Mouse (Mus musculus) activated CD4-positive, CD25-positive, alpha-beta regulatory T cell (primary cell): ENCODE measurements around the gene Kcnh4. TPM values are rescaled to one million over a fixed set of nuclear protein-coding genes. Genes with fewer than 3 reads are reported as not detected.

ENCODE experiments used
- polyA plus RNA-seq, 2 experiments: library from polyadenylated mRNA; unstranded; fragments of 100-300 nt; shearing (Covaris generic); gene quantifications; one replicate each; pipeline ENCODE4 v1.2.1; 2017

Kcnh4 gene
- under 1 TPM in 1 of 2 experiments, not detected in 1; 0.04 TPM for polyA plus RNA-seq

DNA sequence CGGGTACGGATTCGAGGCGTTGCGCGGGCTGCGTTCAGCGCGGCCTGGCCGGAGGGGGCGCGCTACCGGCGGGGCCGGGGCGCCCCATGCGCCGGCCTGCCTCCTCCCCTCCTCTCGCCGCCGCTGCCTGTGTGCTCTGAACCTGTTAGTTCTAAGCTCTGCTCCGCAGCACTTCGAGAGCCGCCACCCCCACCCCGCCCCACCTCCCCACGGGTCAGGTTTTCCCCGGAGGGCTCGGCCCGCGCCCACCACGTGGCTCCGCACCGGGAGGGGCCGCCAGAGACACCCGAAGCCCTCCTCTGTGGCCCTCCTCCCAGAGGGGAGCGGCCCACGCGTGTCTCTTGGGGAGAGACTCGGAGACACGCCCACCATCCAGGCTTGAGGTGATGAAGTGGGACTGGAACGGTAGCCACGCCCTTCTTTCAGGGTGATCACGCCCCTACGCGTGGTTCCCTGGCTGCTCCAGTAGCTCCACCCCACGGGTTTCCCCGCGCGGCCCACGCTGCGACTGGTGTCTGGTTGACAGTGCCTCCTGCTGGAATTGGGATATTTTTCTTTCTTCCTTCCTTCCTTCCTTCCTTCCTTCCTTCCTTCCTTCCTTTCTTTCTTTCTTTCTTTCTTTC, at the start of gene Kcnh4:
Kcnh4 (minus strand) TSS at position 332 of the 623 bp plus-strand sequence.

DNA sequence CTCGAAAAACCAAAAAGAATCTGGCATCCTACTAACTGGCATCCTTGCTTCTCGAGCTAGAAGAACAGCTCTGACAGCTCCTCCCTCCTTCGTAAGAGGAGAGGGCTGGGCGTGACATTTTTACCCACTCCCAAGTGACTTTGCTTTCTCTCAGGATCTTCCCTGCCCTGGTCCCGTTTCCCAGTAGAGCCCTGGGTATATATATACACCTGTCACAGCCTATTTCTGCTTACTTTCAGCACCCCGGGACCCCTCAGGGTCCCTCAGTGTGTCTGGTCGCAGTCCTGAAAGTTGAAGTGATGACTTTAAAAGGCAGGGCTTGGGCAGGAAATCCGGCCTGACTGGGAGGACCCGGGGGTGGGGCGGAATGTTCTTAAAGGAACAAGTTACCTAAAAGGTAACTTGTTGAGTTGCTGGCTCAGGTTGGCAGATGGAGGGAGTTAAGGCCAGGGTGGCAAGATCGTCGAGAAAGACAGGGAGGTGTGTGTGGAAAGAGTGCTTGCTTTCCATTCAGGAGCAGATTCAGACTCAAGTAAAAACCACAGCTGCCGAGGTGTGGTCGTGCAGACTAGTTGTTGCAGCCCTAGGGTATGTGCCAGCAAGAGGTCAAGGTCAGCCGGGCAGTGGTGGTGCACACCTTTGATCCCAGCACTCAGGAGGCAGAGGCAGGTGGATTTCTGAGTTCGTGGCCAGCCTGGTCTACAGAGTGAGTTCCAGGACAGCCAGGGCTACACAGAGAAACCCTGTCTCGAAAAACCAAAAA, 11.1 kb upstream of the Kcnh4 start, which contains the start of gene Ghdc:
Ghdc (minus strand) TSS at position 312 of the 763 bp plus-strand sequence.

DNA sequence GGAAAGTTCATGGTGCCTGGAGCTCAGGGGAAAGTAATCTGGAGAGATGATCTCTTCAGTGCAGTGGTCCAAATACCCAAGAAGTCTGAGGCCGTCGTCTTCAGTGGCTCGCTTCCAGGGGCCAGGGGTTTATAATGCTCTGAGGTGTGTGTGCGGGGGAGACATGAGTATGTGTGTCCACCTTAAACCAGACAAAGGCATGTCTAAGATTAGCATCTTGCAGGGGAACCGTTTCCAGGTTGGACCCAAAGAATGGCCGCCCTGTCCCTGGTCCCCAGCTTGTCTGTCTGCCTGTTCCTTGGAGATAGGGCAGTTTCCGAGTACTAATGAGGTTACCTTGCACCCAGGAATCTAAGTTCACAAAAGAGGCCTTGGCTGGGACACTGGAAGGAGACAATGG, 3.1 kb upstream of the Kcnh4 start, which contains the start of gene Hcrt:
Hcrt (minus strand) TSS at position 101 of the 400 bp plus-strand sequence.

DNA sequence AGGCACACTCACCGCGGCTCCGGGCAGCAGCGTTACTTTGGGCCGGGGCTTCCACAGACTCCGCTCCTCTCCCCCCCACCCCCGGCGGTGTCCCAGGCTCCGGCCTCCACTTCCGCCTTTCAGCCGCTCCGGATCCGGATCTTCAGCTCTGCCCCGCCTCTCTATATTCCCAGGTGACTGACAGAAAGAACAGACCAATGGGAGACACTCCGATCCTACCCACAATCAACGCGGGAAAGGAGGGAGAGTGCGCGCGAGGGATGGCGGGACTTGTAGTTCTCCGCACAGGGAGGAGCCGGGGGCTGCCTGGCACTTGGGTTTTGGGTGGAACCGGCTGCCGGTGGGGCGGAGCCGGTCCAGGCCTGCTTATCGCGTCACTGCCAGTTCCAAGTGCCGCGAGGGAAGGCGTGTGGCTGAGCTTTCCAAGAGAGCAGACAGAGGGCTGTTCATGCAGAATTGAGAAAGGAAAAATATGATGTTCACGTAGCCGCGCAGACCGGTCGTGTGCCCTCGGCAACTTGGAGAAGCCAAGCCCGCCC, 21.6 kb downstream of the Kcnh4 start, which contains the start of gene Rab5c:
Rab5c (minus strand) TSS at position 150 of the 539 bp plus-strand sequence.

DNA sequence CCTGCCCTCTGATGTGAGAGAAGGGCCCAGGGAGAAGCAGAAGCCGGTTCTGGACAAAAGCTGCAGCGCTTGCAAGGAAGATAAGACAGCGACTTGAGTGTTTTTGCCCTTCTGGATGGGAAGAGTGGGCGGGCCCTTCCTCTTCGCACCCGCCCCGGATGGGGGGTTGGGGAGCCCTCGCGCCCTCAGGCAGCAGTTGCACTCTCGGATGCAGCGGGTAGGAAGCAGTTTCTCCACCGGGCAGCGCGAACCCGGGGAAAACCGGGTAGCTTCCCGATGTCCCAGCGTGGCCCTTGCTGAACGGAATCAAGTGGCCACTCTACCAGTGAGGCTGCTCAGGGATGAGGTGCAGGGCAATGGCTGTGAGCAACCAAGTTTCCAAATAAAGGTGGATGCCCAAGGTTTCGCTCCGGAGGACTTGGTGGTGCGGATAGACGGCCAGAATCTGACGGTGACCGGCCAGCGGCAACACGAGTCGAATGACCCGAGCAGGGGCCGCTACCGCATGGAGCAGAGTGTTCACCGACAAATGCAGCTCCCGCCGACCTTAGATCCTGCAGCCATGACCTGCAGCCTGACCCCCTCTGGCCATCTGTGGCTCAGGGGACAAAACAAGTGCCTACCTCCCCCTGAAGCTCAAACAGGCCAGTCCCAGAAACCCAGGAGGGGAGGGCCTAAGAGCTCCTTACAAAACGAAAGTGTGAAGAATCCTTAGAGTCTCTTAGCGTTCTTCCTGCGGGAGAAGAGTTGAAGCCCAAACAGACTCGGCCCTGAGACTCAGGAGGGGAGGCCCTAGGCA, 45.8 kb downstream of the Kcnh4 start, which contains the start of gene Hspb9:
Hspb9 (plus strand) TSS at position 116 of the 799 bp plus-strand sequence.

DNA sequence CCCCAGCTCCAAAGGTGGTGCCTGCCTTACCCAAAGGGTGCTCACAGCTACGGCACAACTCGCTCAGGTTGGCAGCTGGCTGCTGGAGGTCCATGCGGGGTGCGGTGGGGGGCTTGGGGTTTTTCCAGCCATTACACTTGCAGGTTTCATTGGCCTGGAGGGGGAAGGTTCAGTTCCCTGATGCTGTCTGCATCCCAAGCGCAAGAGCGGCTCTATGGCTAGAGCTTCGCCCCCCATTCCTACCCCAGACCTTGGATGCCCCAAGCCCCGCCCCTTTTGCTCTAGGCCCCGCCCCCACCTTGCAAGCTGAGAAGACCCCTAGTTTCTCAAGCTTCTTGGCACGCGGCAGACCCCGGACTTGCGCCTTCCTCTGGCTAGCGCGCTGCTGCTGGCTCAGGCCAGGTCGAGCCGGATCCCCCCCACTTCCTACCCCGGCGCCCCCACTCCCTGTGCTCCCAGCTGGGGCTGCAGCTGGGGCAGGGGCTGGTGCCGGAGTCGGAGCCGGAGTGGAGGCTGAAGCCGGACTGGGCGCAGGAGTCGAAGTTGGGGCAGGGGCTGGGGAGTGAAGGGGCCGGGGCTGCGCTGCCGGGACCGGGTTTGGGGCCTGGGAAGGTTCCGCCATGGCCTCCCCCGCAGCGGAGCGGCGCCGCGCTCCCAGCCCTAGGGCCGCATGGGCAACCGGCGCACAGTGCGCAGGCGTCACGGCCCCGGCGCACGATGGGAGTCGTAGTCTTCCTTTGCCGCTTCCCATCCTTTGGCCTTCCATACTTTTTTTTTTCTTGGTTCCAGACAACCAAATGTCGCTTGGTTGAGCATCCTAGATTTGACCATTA, 47.7 kb downstream of the Kcnh4 start, which contains the start of gene Kat2a:
Kat2a (minus strand) TSS at position 683 of the 833 bp plus-strand sequence.

DNA sequence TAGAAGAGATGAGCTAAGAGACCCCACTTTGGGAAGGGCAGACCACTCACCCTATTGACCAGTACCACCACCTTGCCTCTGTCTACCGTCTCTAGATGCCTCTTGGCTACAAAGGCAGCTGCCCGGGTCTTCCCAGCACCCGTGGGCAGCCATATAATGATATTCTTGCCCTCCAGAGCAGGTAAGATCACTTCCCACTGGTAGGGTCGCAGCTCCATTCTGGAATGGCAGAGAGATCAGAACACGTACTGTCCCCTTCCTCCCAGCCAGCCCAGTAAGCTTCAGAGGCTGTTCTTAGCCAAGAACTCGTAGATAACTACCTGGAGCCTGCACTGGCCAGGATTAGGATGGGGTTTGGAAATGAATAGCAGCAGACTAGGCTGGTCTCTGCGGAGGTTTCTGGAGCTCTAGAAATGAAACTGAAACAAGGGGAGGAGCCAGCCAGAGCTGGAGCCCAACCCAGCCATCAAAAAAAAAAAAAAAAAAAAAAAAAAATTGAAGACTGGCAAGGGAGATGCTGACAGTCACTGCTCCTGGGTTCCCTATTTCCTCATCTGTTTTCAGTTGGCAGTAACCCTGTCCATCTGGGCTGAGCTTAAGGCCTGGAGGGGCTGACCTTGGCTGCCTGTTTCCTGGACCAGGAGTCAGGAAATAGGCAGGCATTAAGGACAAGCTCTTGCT, 55.8 kb downstream of the Kcnh4 start, which contains the start of gene Dhx58:
Dhx58 (minus strand) TSS at position 421 of the 681 bp plus-strand sequence.

DNA sequence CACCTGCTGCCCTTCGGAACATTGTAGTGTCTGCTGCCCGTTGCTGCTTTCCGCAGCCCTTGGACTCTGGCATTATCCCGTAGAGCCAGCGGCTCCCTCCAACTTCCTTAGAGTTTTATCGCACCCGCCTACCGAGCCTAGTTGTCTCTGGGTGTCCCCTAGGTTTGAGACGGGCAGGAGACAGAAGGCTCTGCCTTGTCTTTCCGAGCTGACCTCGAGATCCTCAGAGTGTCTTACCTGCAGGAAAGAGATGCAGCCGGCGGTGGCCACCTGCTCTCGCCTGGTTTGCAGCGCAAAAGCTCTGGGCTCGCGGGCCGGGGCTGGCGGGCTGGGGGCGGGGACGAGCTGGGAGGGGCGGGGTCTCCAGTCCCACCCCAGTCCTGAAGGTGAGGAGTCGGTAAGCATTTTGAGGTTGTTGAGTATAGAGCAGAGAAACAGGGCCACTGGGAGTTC, 67.6 kb downstream of the Kcnh4 start, which contains the start of gene Zfp385c:
Zfp385c (minus strand) TSS at position 292 of the 453 bp plus-strand sequence.

Other genes starting within 250 kb of the Kcnh4 start
- gene Acly, start 231.9 kb downstream of the Kcnh4 start, polyA plus RNA-seq = 100 to 1,000 TPM in 1 of 2 experiments, 10 to 100 TPM in 1; 94.4 to 139 TPM
- 1 to 10 TPM in 1 of 2 experiments, under 1 TPM in 1; 0.16 to 1.3 TPM for gene Ttc25, start 214.3 kb downstream of the Kcnh4 start, polyA plus RNA-seq
- gene Cnp, start 185.0 kb downstream of the Kcnh4 start, polyA plus RNA-seq = 100 to 1,000 TPM; 373 to 396 TPM
- gene Nkiras2, start 140.7 kb downstream of the Kcnh4 start, polyA plus RNA-seq = 10 to 100 TPM; 28.6 to 31.5 TPM
- 100 to 1,000 TPM; 424 to 540 TPM for gene Dnajc7, start 139.8 kb downstream of the Kcnh4 start, polyA plus RNA-seq
- gene Zfp385c, start 67.5 kb downstream of the Kcnh4 start, polyA plus RNA-seq = under 1 TPM; 0.23 to 0.85 TPM
- gene Dhx58, start 55.7 kb downstream of the Kcnh4 start, polyA plus RNA-seq = 10 to 100 TPM; 20.8 to 33.7 TPM
- gene Kat2a, start 47.5 kb downstream of the Kcnh4 start, polyA plus RNA-seq = 10 to 100 TPM; 41.8 to 50.3 TPM
- gene Hspb9, start 46.1 kb downstream of the Kcnh4 start, polyA plus RNA-seq = 1 to 10 TPM in 1 of 2 experiments, under 1 TPM in 1; 0.65 to 1.3 TPM
- 100 to 1,000 TPM in 1 of 2 experiments, 10 to 100 TPM in 1; 75.3 to 112 TPM for gene Rab5c, start 21.7 kb downstream of the Kcnh4 start, polyA plus RNA-seq
- not detected for gene Hcrt, start 3.0 kb upstream of the Kcnh4 start, polyA plus RNA-seq
- 1 to 10 TPM; 1.2 to 4.5 TPM for gene Ghdc, start 11.0 kb upstream of the Kcnh4 start, polyA plus RNA-seq
- gene Stat5b, start 90.8 kb upstream of the Kcnh4 start, polyA plus RNA-seq = 100 to 1,000 TPM in 1 of 2 experiments, 10 to 100 TPM in 1; 92.0 to 154 TPM
- 10 to 100 TPM; 75.2 to 88.1 TPM for gene Stat5a, start 99.4 kb upstream of the Kcnh4 start, polyA plus RNA-seq
- 100 to 1,000 TPM; 167 to 244 TPM for gene Stat3, start 179.6 kb upstream of the Kcnh4 start, polyA plus RNA-seq
- not detected for gene Cavin1, start 210.9 kb upstream of the Kcnh4 start, polyA plus RNA-seq
- gene Atp6v0a1, start 249.5 kb upstream of the Kcnh4 start, polyA plus RNA-seq = 10 to 100 TPM in 1 of 2 experiments, 1 to 10 TPM in 1; 6.1 to 13.6 TPM